Mouse (Mus musculus) intestine, embryonic 15.5 days (tissue): Measurements from ENCODE around the gene Ssbp4. TPM values are rescaled to one million over a fixed set of nuclear protein-coding genes. Genes with fewer than 3 reads are reported as not detected.
A peak's percentile ranks its signal among the peaks of the same experiment; 100 is the strongest.

Experiments
- ATAC-seq: fragments of 200-750 bp; cut with Nextera tagmentation; 2 replicates; pipeline ENCODE4 v1.8.0; 2017; ENCODE audit warnings: moderate TSS enrichment, moderate library complexity
- H3K27ac ChIP-seq: fragments of 300-500 bp; sonication (generic); 2 replicates; pipeline ENCODE4 v1.5.1; 2015; ENCODE audit warnings: mild to moderate bottlenecking, inconsistent platforms
- H3K27me3 ChIP-seq: fragments of 300-500 bp; sonication (generic); replicated peaks from 2 replicates; pipeline ENCODE4 v1.6.1; 2015; ENCODE audit warnings: inconsistent platforms
- H3K36me3 ChIP-seq: fragments of 300-500 bp; sonication (generic); 2 replicates; pipeline ENCODE4 v1.6.1; 2015; ENCODE audit warnings: inconsistent platforms
- H3K4me1 ChIP-seq: fragments of 300-500 bp; sonication (generic); replicated peaks from 2 replicates; pipeline ENCODE4 v1.6.1; 2015; ENCODE audit warnings: inconsistent platforms
- H3K4me2 ChIP-seq: fragments of 300-500 bp; sonication (generic); replicated peaks from 2 replicates; pipeline ENCODE4 v1.6.1; 2015; ENCODE audit warnings: mild to moderate bottlenecking, inconsistent platforms
- H3K4me3 ChIP-seq: fragments of 300-500 bp; sonication (generic); replicated peaks from 2 replicates; pipeline ENCODE4 v1.5.1; 2015; ENCODE audit warnings: inconsistent platforms
- H3K9ac ChIP-seq: fragments of 300-500 bp; sonication (generic); 2 replicates; pipeline ENCODE4 v1.6.1; 2015; ENCODE audit warnings: inconsistent platforms
- H3K9me3 ChIP-seq: fragments of 300-500 bp; sonication (generic); 2 replicates; pipeline ENCODE4 v1.6.1; 2016; ENCODE audit warnings: inconsistent platforms
- WGBS: fragments of 180-500 bp; shearing (Covaris S2); methylation state at CpG from one replicate; pipeline ENCODE4 v1.1.7; 2015; 5-methylcytosine and 5-hydroxymethylcytosine counted together
- polyA plus RNA-seq: library from polyadenylated mRNA; unstranded; fragments of >200 nt; fragmentation: Nextera tagmentation; extraction: Ambion mirVana; gene quantifications from 2 replicates; pipeline ENCODE4 v1.2.1, GENCODE M21; 2015

Gene Ssbp4
- polyA plus RNA-seq, result 86.9 and 91.7 TPM in 2 replicates

- peaks cover 31% of the 10 kb centered on the region for H3K4me1 ChIP-seq
- no peaks in the 10 kb centered on the region for H3K27me3 ChIP-seq
These were observed at the start of gene Ssbp4 for GRCm38 (mm10) chr8:70608749-70609367. Ssbp4 (minus strand) TSS chr8:70608872.

GRCm38 (mm10) chr8:70657739-70658138 lies 49.1 kb upstream of the Ssbp4 start:
- H3K36me3 ChIP-seq, result peaks cover 3% of the 10 kb centered on the region; the same call in 1 of the 2 replicates
- 81% methylated on average over 2 of the region's 2 CpGs for WGBS
- peak overlapping the region; percentile 94 for H3K4me2 ChIP-seq
- no peak overlapping the region for H3K9ac ChIP-seq
- H3K9me3 ChIP-seq, result no peaks in the 10 kb centered on the region
- no peaks in the 10 kb centered on the region for H3K27me3 ChIP-seq
- H3K27ac ChIP-seq, result no peak overlapping the region
- H3K4me3 ChIP-seq, result no peak overlapping the region
- no peak for ATAC-seq
- H3K4me1 ChIP-seq, result peaks cover 22% of the 10 kb centered on the region

More at GRCm38 (mm10) chr8:70608749-70609367, at the start of gene Ssbp4:
- H3K9me3 ChIP-seq, result no peaks in the 10 kb centered on the region
- peak within 1 kb of the TSS; percentile 98 for H3K4me2 ChIP-seq
- peak; percentile 2 for ATAC-seq
- peak within 1 kb of the TSS; percentile 89 for H3K9ac ChIP-seq
- peak within 1 kb of the TSS; percentile 79 for H3K4me3 ChIP-seq
- peak within 1 kb of the TSS; percentile 96 for H3K27ac ChIP-seq
- H3K36me3 ChIP-seq, result no peaks in the 10 kb centered on the region
- WGBS, result 5% methylated on average over 26 of the region's 26 CpGs

- no peaks in the 10 kb centered on the region for H3K9me3 ChIP-seq
- peaks cover 5% of the 10 kb centered on the region; the same call in 1 of the 2 replicates for H3K36me3 ChIP-seq
- 88% methylated on average over 3 of the region's 3 CpGs for WGBS
- no peak overlapping the region for H3K9ac ChIP-seq
- no peak overlapping the region for H3K4me3 ChIP-seq
- peaks cover 22% of the 10 kb centered on the region for H3K4me1 ChIP-seq
- ATAC-seq, result no peak
- H3K27me3 ChIP-seq, result no peaks in the 10 kb centered on the region
- no peak overlapping the region for H3K27ac ChIP-seq
- H3K4me2 ChIP-seq, result no peak overlapping the region
These were observed 48.5 kb upstream of the Ssbp4 start for GRCm38 (mm10) chr8:70657214-70657613.

- Histone ChIP-seq H3K36me3 (peaks cover 5% of the 10 kb centered on the region; the same call in 1 of the 2 replicates), H3K9me3 (no peaks in the 10 kb centered on the region), H3K4me3 (no peak overlapping the region), H3K27me3 (no peaks in the 10 kb centered on the region), H3K27ac (no peak overlapping the region), H3K4me1 (peaks cover 22% of the 10 kb centered on the region), H3K9ac (no peak overlapping the region), H3K4me2 (no peak overlapping the region)
- no peak for ATAC-seq
- 78% methylated on average over 13 of the region's 13 CpGs for WGBS
These were observed 47.6 kb upstream of the Ssbp4 start for GRCm38 (mm10) chr8:70656193-70656790.

DNA sequence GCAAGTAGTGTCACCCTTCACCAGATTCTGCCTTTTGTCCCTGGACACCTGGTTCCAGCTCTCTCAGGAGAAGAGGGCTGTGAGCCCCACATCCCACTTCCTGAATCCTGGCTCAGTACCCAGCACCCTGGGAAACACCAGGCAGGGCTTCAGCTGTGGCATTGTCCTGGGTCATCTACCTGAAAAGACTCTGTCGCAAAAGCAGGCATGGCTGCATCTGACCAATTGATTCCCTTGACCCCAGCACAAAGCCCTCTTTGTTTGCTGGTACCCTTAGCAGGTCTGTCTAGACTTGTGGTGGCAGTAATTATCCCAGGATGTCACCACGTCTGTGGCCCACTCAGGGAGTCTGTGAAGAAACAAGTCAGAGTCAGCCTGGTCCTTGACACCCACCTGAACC lies 46.8 kb upstream of the Ssbp4 start:
- no peak for ATAC-seq
- no peak overlapping the region for H3K27ac ChIP-seq
- no peaks in the 10 kb centered on the region for H3K27me3 ChIP-seq
- 59% methylated on average over 2 of the region's 2 CpGs for WGBS
- peaks cover 24% of the 10 kb centered on the region for H3K4me1 ChIP-seq
- no peak overlapping the region for H3K9ac ChIP-seq
- H3K4me2 ChIP-seq, result no peak overlapping the region
- H3K9me3 ChIP-seq, result no peaks in the 10 kb centered on the region
- H3K36me3 ChIP-seq, result peaks cover 7% of the 10 kb centered on the region; the same call in 1 of the 2 replicates
- H3K4me3 ChIP-seq, result no peak overlapping the region

DNA sequence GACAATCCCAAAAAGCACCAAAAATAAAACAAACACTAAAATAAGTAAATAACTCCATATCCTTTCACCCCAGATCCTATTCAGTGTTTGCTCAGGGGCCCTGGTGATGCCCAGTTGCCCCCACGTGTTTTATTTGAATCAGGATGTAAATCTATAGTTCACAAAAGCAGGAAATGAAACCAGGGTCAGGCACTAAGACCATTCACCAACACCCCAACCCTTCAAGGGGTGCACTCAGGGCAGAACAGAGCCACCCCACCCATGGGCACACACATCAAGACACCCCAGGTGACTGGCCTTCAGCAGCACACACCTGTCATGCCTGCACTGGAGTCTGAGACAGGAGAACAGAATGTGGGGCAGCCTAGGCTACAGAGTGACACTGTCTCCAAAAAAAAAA lies 45.4 kb upstream of the Ssbp4 start:
- Histone ChIP-seq H3K9me3 (no peaks in the 10 kb centered on the region), H3K27me3 (no peaks in the 10 kb centered on the region), H3K36me3 (peaks cover 14% of the 10 kb centered on the region; the same call in 1 of the 2 replicates), H3K4me1 (peaks cover 31% of the 10 kb centered on the region), H3K9ac (no peak overlapping the region), H3K27ac (no peak overlapping the region), H3K4me2 (no peak overlapping the region), H3K4me3 (no peak overlapping the region)
- WGBS, result 57% methylated on average over 1 of the region's 1 CpGs
- ATAC-seq, result no peak

- no peak overlapping the region for H3K27ac ChIP-seq
- H3K4me2 ChIP-seq, result no peak overlapping the region
- no peak for ATAC-seq
- peaks cover 14% of the 10 kb centered on the region; the same call in 1 of the 2 replicates for H3K36me3 ChIP-seq
- peaks cover 33% of the 10 kb centered on the region for H3K4me1 ChIP-seq
- 61% methylated on average over 2 of the region's 2 CpGs for WGBS
- no peak overlapping the region for H3K4me3 ChIP-seq
- no peak overlapping the region for H3K9ac ChIP-seq
- H3K27me3 ChIP-seq, result no peaks in the 10 kb centered on the region
- H3K9me3 ChIP-seq, result no peaks in the 10 kb centered on the region
These were observed 44.6 kb upstream of the Ssbp4 start for GRCm38 (mm10) chr8:70653226-70653625.

- ATAC-seq, result no peak
- Histone ChIP-seq H3K27ac (peak overlapping the region; percentile 67; the same call in 1 of the 2 replicates), H3K36me3 (0 out of 2 replicates have a peak, but pooled peaks cover 11% of the 10 kb centered on the region), H3K9ac (no peak overlapping the region), H3K4me3 (no peak overlapping the region), H3K9me3 (no peaks in the 10 kb centered on the region), H3K27me3 (no peaks in the 10 kb centered on the region), H3K4me2 (no peak overlapping the region), H3K4me1 (peaks cover 49% of the 10 kb centered on the region)
- 86% methylated on average over 17 of the region's 17 CpGs for WGBS
These were observed 41.7 kb upstream of the Ssbp4 start for GRCm38 (mm10) chr8:70650351-70650750.

GRCm38 (mm10) chr8:70649324-70649723 lies 40.7 kb upstream of the Ssbp4 start:
- H3K4me3 ChIP-seq, result no peak overlapping the region
- 0 out of 2 replicates have a peak, but pooled peaks cover 11% of the 10 kb centered on the region for H3K36me3 ChIP-seq
- H3K9ac ChIP-seq, result no peak overlapping the region
- peak; percentile 81 for ATAC-seq
- H3K27me3 ChIP-seq, result no peaks in the 10 kb centered on the region
- 56% methylated on average over 4 of the region's 4 CpGs for WGBS
- peaks cover 49% of the 10 kb centered on the region for H3K4me1 ChIP-seq
- H3K4me2 ChIP-seq, result no peak overlapping the region; the same call in 1 of the 2 replicates
- no peaks in the 10 kb centered on the region for H3K9me3 ChIP-seq
- peak overlapping the region; percentile 67 for H3K27ac ChIP-seq

- H3K4me1 ChIP-seq, result peaks cover 46% of the 10 kb centered on the region
- H3K27ac ChIP-seq, result peak overlapping the region; percentile 52
- no peaks in the 10 kb centered on the region for H3K9me3 ChIP-seq
- no peak overlapping the region for H3K9ac ChIP-seq
- WGBS, result 59% methylated on average over 3 of the region's 3 CpGs
- no peak overlapping the region for H3K4me3 ChIP-seq
- H3K4me2 ChIP-seq, result no peak overlapping the region
- ATAC-seq, result peak; percentile 4; the same call in 1 of the 2 replicates
- H3K36me3 ChIP-seq, result 0 out of 2 replicates have a peak, but pooled peaks cover 11% of the 10 kb centered on the region
- H3K27me3 ChIP-seq, result no peaks in the 10 kb centered on the region
These were observed 40.2 kb upstream of the Ssbp4 start for GRCm38 (mm10) chr8:70648921-70649320.

DNA sequence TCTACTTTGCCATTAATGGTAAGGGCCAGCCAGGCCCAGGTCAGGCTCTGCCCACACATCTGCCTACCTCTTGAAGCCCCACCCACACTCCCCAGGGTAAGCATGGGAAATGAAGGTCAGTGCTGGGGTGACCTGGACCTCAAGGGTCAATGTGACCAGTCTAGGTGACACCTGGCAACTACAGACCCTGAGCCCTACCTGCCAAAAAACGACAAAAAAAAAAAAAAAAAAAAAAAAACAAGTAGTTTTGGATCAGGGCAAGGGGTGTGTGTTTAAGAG lies 39.4 kb upstream of the Ssbp4 start:
- ATAC-seq, result no peak

DNA sequence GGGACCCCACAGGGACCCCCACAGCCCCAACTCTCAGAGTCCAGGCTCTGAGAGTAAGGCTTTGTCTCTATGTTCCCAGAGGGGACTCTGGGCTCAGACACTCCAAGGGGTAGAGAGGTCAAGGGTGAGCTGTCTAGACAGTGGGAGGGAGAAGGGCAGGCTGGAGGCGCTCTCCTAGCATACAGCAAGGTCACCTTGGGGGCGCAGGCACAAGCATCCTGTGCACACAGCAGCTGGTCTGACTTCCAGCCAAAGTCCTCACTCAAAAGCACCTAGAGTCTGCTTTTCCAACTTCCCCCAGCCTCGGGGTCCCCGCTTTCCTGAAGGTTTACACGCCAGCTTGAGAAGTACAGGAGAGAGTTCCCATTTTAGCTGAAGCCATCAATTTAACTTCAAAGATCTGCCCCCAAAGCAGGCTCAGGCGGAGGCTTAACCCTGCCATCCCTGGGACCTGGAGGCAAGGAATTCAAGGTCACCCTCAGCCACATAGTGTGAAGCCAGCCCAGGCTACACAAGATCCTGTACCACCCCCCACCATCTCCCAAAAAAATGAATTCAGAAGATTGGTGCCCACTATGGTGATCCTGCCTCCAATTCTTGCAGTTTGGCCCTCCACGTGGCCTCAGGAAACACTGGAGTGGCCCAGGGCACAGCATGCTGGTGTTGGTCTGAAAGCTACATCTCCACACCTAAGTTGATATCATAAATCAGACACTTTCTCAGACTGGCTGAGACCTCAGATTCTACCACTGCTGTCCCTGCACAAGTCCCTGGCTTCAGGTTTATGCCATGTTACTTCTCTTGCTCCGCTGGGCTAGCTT lies 38.9 kb upstream of the Ssbp4 start:
- peak overlapping the region; percentile 39; the same call in 1 of the 2 replicates for H3K27ac ChIP-seq
- ATAC-seq, result no peak
- WGBS, result 43% methylated on average over 8 of the region's 8 CpGs

More for the DNA sequence above, 39.4 kb upstream of the Ssbp4 start:
- 0 out of 2 replicates have a peak, but pooled peaks cover 11% of the 10 kb centered on the region for H3K36me3 ChIP-seq
- H3K4me2 ChIP-seq, result no peak overlapping the region
- no peak overlapping the region for H3K27ac ChIP-seq
- peaks cover 44% of the 10 kb centered on the region for H3K4me1 ChIP-seq
- WGBS, result 14% methylated on average over 1 of the region's 1 CpGs
- H3K4me3 ChIP-seq, result no peak overlapping the region
- no peaks in the 10 kb centered on the region for H3K27me3 ChIP-seq
- no peak overlapping the region for H3K9ac ChIP-seq
- H3K9me3 ChIP-seq, result no peaks in the 10 kb centered on the region

More for the DNA sequence above, 38.9 kb upstream of the Ssbp4 start:
- no peak overlapping the region for H3K9ac ChIP-seq
- no peak overlapping the region for H3K4me3 ChIP-seq
- H3K9me3 ChIP-seq, result no peaks in the 10 kb centered on the region
- H3K4me2 ChIP-seq, result no peak overlapping the region
- H3K4me1 ChIP-seq, result peaks cover 44% of the 10 kb centered on the region
- 0 out of 2 replicates have a peak, but pooled peaks cover 11% of the 10 kb centered on the region for H3K36me3 ChIP-seq
- H3K27me3 ChIP-seq, result no peaks in the 10 kb centered on the region
